Mouse (Mus musculus) cerebellum, adult 2 months (tissue): ENCODE measurements around the gene Polk.

Experiments used
- CTCF ChIP-seq: fragments of 200-500 bp; IDR thresholded peaks from 2 replicates; pipeline ENCODE4 v1.5.1; 2011; ENCODE audit warnings: low read depth, mild to moderate bottlenecking, control low read depth, low read length, moderate library complexity, borderline replicate concordance; ENCODE audit not compliant: insufficient read depth
- POLR2A ChIP-seq: fragments of 200-500 bp; IDR thresholded peaks from 2 replicates; pipeline ENCODE4 v1.6.1; 2011; ENCODE audit warnings: low read length, control low read depth, borderline replicate concordance; ENCODE audit not compliant: insufficient read depth

- TF ChIP-seq CTCF (no peak), POLR2A (no peak)
Observed at GRCm38 (mm10) chr13:96490433-96490832, 51.9 kb downstream of the Polk start, which contains the start of gene Gm17622.
